Mouse (Mus musculus) liver, embryonic 14.5 days (tissue): Measurements from ENCODE around the gene Serpinh1. TPM values are rescaled to one million over a fixed set of nuclear protein-coding genes. Genes with fewer than 3 reads are reported as not detected.

ENCODE experiments used
- ATAC-seq: fragments of 200-750 bp; cut with Nextera tagmentation; 2 replicates; pipeline ENCODE4 v1.8.0; 2017; ENCODE audit warnings: moderate number of reproducible peaks, mild to moderate bottlenecking, moderate library complexity; ENCODE audit not compliant: insufficient read depth
- DNase-seq, 3 experiments: peaks; one replicate each; pipeline ENCODE4 v3.0.0-alpha.2; 2012 to 2013; ENCODE audit warnings: low read depth in 3 of 3, low spot score in 3 of 3
- H3K27ac ChIP-seq: fragments of 300-500 bp; sonication (generic); 2 replicates; pipeline ENCODE4 v1.5.1; 2014; ENCODE audit warnings: moderate library complexity, mild to moderate bottlenecking, control low read depth, inconsistent platforms
- H3K27me3 ChIP-seq: fragments of 300-500 bp; sonication (generic); 2 replicates; pipeline ENCODE4 v1.6.1; 2014; ENCODE audit warnings: mild to moderate bottlenecking, low read length, moderate library complexity; ENCODE audit not compliant: control insufficient read depth, insufficient read depth
- H3K36me3 ChIP-seq: fragments of 300-500 bp; sonication (generic); replicated peaks from 2 replicates; pipeline ENCODE4 v1.6.1; 2014; ENCODE audit warnings: low read depth; ENCODE audit not compliant: control insufficient read depth, insufficient read depth
- H3K4me1 ChIP-seq, 2 experiments: fragments of 200-500 bp in 1 of 2; fragments of 300-500 bp in 1 of 2; sonication (generic) in 1 of 2; replicated peaks; 2 replicates each; pipeline ENCODE4 v1.6.1; 2012 to 2014; ENCODE audit warnings: antibody characterized with exemption in 1 of 2, inconsistent platforms in 1 of 2, low read length in 1 of 2; ENCODE audit not compliant: control insufficient read depth in 2 of 2, insufficient read depth in 2 of 2
- H3K4me2 ChIP-seq: fragments of 300-500 bp; sonication (generic); 2 replicates; pipeline ENCODE4 v1.6.1; 2014; ENCODE audit warnings: low read depth, mild to moderate bottlenecking, control low read depth, moderate library complexity
- H3K4me3 ChIP-seq, 2 experiments: fragments of 200-500 bp in 1 of 2; fragments of 300-500 bp in 1 of 2; sonication (generic) in 1 of 2; 2 replicates each; pipeline ENCODE4 v1.5.1; 2012 to 2014; ENCODE audit warnings: low read depth in 2 of 2, low read length in 2 of 2, mild to moderate bottlenecking in 2 of 2, control low read depth in 1 of 2, inconsistent platforms in 1 of 2, moderate library complexity in 1 of 2; ENCODE audit not compliant: insufficient read depth in 1 of 2
- H3K9ac ChIP-seq: fragments of 300-500 bp; sonication (generic); replicated peaks from 2 replicates; pipeline ENCODE4 v1.6.1; 2014; ENCODE audit warnings: mild to moderate bottlenecking, control low read depth, moderate library complexity
- H3K9me3 ChIP-seq: fragments of 300-500 bp; sonication (generic); 2 replicates; pipeline ENCODE4 v1.6.1; 2016; ENCODE audit warnings: low read length, mixed read lengths; ENCODE audit not compliant: control insufficient read depth
- CTCF ChIP-seq: IDR thresholded peaks from 2 replicates; pipeline ENCODE4 v1.5.1; 2016; ENCODE audit warnings: antibody characterized with exemption, low read depth, control low read depth
- EP300 ChIP-seq: IDR thresholded peaks from 2 replicates; pipeline ENCODE4 v1.6.1; 2016; ENCODE audit warnings: antibody characterized with exemption, low read depth
- WGBS: fragments of 180-500 bp; shearing (Covaris S2); extraction: QIAGEN DNeasy Blood & Tissue Kit; methylation state at CpG from one replicate; pipeline ENCODE4 v1.1.7; 2014; ENCODE audit not compliant: insufficient replicate concordance; 5-methylcytosine and 5-hydroxymethylcytosine counted together
- polyA plus RNA-seq, 2 experiments: library from polyadenylated mRNA; depleted of rRNA in 1 of 2; stranded (reverse) in 1 of 2; unstranded in 1 of 2; fragments of >200 nt; fragmentation: Nextera tagmentation in 1 of 2; extraction: Ambion mirVana in 1 of 2; gene quantifications; 2 replicates each; pipeline versions ENCODE4 v1.2.1 to v1.2.3; 2012 to 2014

The Serpinh1 gene
- polyA plus RNA-seq, 2 experiments: 23.4 to 34.9 TPM

DNA sequence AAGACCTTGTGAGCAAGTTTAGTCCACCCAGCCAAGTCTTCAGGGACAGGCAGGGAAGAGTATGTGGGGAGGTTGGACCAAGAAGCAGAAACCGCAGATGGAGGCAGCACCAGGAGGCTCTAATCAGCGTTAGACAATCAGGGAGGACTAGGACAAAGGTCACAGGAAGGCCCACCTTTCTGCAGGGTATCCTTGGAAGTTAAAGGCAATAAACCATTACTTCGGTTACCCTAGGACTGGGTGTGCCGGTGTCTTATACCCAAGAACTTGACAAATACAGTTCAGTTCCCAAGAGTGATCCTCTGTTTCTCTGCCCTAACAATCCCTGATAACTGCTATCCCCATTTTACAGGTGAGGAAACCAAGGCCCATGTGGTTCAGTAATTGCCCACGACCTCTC lies 23.0 kb downstream of the Serpinh1 start:
- Histone ChIP-seq H3K36me3 (no peaks in the 10 kb centered on the region), H3K9me3 (no peaks in the 10 kb centered on the region), H3K4me2 (no peak overlapping the region), H3K4me3 (no peak overlapping the region), H3K27ac (no peak overlapping the region), H3K4me1 (no peaks in the 10 kb centered on the region), H3K27me3 (no peaks in the 10 kb centered on the region; the same call in 1 of the 2 replicates), H3K9ac (no peak overlapping the region)
- ATAC-seq: no peak
- WGBS: 60% methylated on average over 5 of the region's 5 CpGs
- DNase-seq: no peak
- TF ChIP-seq EP300 (no peak), CTCF (no peak)

- no peak overlapping the region for H3K9ac ChIP-seq
- ATAC-seq: no peak
- H3K36me3 ChIP-seq: no peaks in the 10 kb centered on the region
- no peaks in the 10 kb centered on the region; the same call in 1 of the 2 replicates for H3K27me3 ChIP-seq
- no peak overlapping the region for H3K27ac ChIP-seq
- no peak for DNase-seq
- no peak for TF ChIP-seq EP300
- TF ChIP-seq CTCF: no peak
- 47% methylated on average over 4 of the region's 4 CpGs for WGBS
- no peaks in the 10 kb centered on the region for H3K9me3 ChIP-seq
- H3K4me3 ChIP-seq: no peak overlapping the region
- H3K4me2 ChIP-seq: no peak overlapping the region
- H3K4me1 ChIP-seq: no peaks in the 10 kb centered on the region
These were observed 24.2 kb downstream of the Serpinh1 start for GRCm38 (mm10) chr7:99328847-99329246.

GRCm38 (mm10) chr7:99326128-99326527 lies 26.9 kb downstream of the Serpinh1 start:
- Histone ChIP-seq H3K9ac (no peak overlapping the region), H3K4me3 (no peak overlapping the region), H3K9me3 (no peaks in the 10 kb centered on the region), H3K27ac (no peak overlapping the region), H3K36me3 (no peaks in the 10 kb centered on the region), H3K4me1 (no peaks in the 10 kb centered on the region), H3K4me2 (no peak overlapping the region), H3K27me3 (no peaks in the 10 kb centered on the region; the same call in 1 of the 2 replicates)
- ATAC-seq: no peak
- 47% methylated on average over 6 of the region's 6 CpGs for WGBS
- no peak for DNase-seq
- TF ChIP-seq EP300 (no peak), CTCF (no peak)

GRCm38 (mm10) chr7:99324810-99325209 lies 28.2 kb downstream of the Serpinh1 start:
- Histone ChIP-seq H3K27ac (no peak overlapping the region), H3K4me2 (no peak overlapping the region), H3K27me3 (no peaks in the 10 kb centered on the region; the same call in 1 of the 2 replicates), H3K9ac (no peak overlapping the region), H3K4me3 (no peak overlapping the region), H3K4me1 (no peaks in the 10 kb centered on the region), H3K9me3 (no peaks in the 10 kb centered on the region), H3K36me3 (no peaks in the 10 kb centered on the region)
- WGBS: 32% methylated on average over 10 of the region's 10 CpGs
- TF ChIP-seq CTCF: no peak
- TF ChIP-seq EP300: no peak
- no peak for ATAC-seq
- DNase-seq: no peak

DNA sequence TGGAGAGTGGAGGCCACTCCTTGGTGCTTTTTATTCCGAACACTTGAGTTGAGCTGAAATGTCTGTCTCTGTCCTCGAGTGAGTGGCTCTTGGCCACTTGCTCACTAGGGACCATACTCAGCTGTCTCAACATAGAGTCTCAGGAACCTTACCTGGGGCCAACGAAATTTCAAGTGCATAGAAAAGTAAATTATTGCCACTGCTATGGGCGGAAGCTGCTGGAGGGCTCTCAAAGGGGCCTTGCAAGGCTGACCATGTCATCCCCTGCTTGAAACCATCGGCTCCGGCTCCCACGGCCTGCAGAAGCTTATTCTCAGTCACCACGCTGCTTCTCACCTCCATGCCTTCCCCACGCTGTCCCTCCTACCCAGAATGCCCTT lies 29.7 kb downstream of the Serpinh1 start:
- no peak overlapping the region for H3K4me2 ChIP-seq
- WGBS: 62% methylated on average over 9 of the region's 9 CpGs

More for the DNA sequence above, 29.7 kb downstream of the Serpinh1 start:
- no peak overlapping the region for H3K27ac ChIP-seq
- DNase-seq (no peak), ATAC-seq (no peak)
- no peak overlapping the region for H3K4me3 ChIP-seq
- H3K27me3 ChIP-seq: no peaks in the 10 kb centered on the region; the same call in 1 of the 2 replicates
- TF ChIP-seq EP300: no peak
- TF ChIP-seq CTCF: no peak
- H3K36me3 ChIP-seq: no peaks in the 10 kb centered on the region
- no peaks in the 10 kb centered on the region for H3K4me1 ChIP-seq
- H3K9ac ChIP-seq: no peak overlapping the region
- no peaks in the 10 kb centered on the region for H3K9me3 ChIP-seq
